ENCODE assay signal across 9 mouse cellular contexts in genomic region chr10:43002721-43003465, GRCm38 (mm10).
A peak's percentile ranks its signal among the peaks of the same experiment; 100 is the strongest.
DNase-seq lines count a peak whose midpoint lies in the region; ATAC-seq and TF ChIP-seq lines count a peak whose summit lies in the region.
"Had no signal": no experiment of that assay in that cellular context is flagged by ENCODE, and none has a peak within 500 bp of the region (broad histone marks: within the 10 kb centered on the region; RNA-seq: fewer than 3 reads in every experiment).

No protein-coding gene starts in this region.

- WGBS in thymus, adult 2 months = 16% methylated on average over 25 of the region's 25 CpGs
- WGBS in limb, embryonic 15.5 days = 5% methylated on average over 25 of the region's 25 CpGs
- WGBS in stomach, embryonic 16.5 days = 6% methylated on average over 25 of the region's 25 CpGs

- no peak for ATAC-seq in limb, embryonic 15.5 days (ENCODE audit: insufficient number of reproducible peaks, low FRiP score, low TSS enrichment, low read depth)
- ATAC-seq in stomach, embryonic 16.5 days (ENCODE audit: insufficient read depth, low FRiP score) = no peak
- ATAC-seq in cerebellum, adult (ENCODE audit: insufficient number of reproducible peaks, low FRiP score, low TSS enrichment) = no peak

- H3K4me1 ChIP-seq in thymus, adult 2 months (replicated peaks; ENCODE audit: control insufficient read depth, insufficient read depth, low read length) = 0 out of 2 replicates have a peak, but pooled peaks cover 3% of the 10 kb centered on the region
- peaks cover 21% of the 10 kb centered on the region for H3K4me1 ChIP-seq in limb, embryonic 15.5 days
- peaks cover 15% of the 10 kb centered on the region; the same call in 1 of the 2 replicates for H3K4me1 ChIP-seq in stomach, embryonic 16.5 days (ENCODE audit: control insufficient read depth, insufficient read depth, low read length)

- no peak overlapping the region for H3K27ac ChIP-seq in thymus, adult 2 months (ENCODE audit: control insufficient read depth, insufficient read depth, low read length)
- no peak overlapping the region for H3K27ac ChIP-seq in limb, embryonic 15.5 days
- no peak overlapping the region for H3K27ac ChIP-seq in stomach, embryonic 16.5 days (ENCODE audit: low read length)

- 0 out of 2 replicates have a peak overlapping the region, but pooled peaks have one; percentile 14 for H3K9ac ChIP-seq in limb, embryonic 15.5 days
- H3K9ac ChIP-seq in stomach, embryonic 16.5 days (ENCODE audit: low read length) = peak overlapping the region; percentile 65

- H3K9me3 ChIP-seq in limb, embryonic 15.5 days = no peaks in the 10 kb centered on the region
- no peaks in the 10 kb centered on the region for H3K9me3 ChIP-seq in stomach, embryonic 16.5 days (replicated peaks; ENCODE audit: control insufficient read depth, low read length)

- no peak for TF ChIP-seq CTCF in thymus, adult 2 months (IDR thresholded peaks at IDR 0.05; ENCODE audit: borderline replicate concordance, control insufficient read depth, extremely low read depth, insufficient read depth, low read length, poor library complexity)

- H3K4me3 ChIP-seq in thymus, adult 2 months (ENCODE audit: control insufficient read depth, insufficient read depth, low read length) = peak overlapping the region; percentile 16; the same call in 1 of the 2 replicates
- peak overlapping the region; percentile 35 for H3K4me3 ChIP-seq in limb, embryonic 15.5 days
- peak overlapping the region; percentile 47 for H3K4me3 ChIP-seq in stomach, embryonic 16.5 days (replicated peaks; ENCODE audit: low read length)

- no peaks in the 10 kb centered on the region for H3K36me3 ChIP-seq in thymus, adult 2 months (ENCODE audit: control insufficient read depth, insufficient read depth, low read length)
- no peaks in the 10 kb centered on the region for H3K36me3 ChIP-seq in limb, embryonic 15.5 days
- no peaks in the 10 kb centered on the region for H3K36me3 ChIP-seq in stomach, embryonic 16.5 days (ENCODE audit: control insufficient read depth, insufficient read depth, low read length)

- TF ChIP-seq POLR2A in thymus, adult 2 months (IDR thresholded peaks at IDR 0.05; ENCODE audit: control insufficient read depth, extremely low read depth, insufficient read depth, low read length, poor library complexity) = no peak

- DNase-seq in adrenal gland, postnatal 25 days = peak; percentile 29
- no peak for DNase-seq in adrenal gland, adult 8-10 months
- DNase-seq in thymus, adult 2 months = no peak
- DNase-seq in thymus, postnatal 25 days = no peak
- no peak for DNase-seq in adipocyte (ENCODE audit: low spot score)
- DNase-seq: cerebellum, adult 9-10 months had no signal

- peaks cover 5% of the 10 kb centered on the region; the same call in 1 of the 2 replicates for H3K27me3 ChIP-seq in thymus, adult 2 months (ENCODE audit: control insufficient read depth, insufficient read depth, low read length)
- no peaks in the 10 kb centered on the region for H3K27me3 ChIP-seq in limb, embryonic 15.5 days
- H3K27me3 ChIP-seq in stomach, embryonic 16.5 days (ENCODE audit: control insufficient read depth, insufficient read depth, low read length) = no peaks in the 10 kb centered on the region

- peak overlapping the region; percentile 63 for H3K4me2 ChIP-seq in limb, embryonic 15.5 days
- H3K4me2 ChIP-seq in stomach, embryonic 16.5 days (ENCODE audit: low read depth, low read length) = peak overlapping the region; percentile 87
